Mouse (Mus musculus): ENCODE measurements around the gene Adar. TPM values are rescaled to one million over a fixed set of nuclear protein-coding genes. Genes with fewer than 3 reads are reported as not detected.

Adar gene
- polyA plus RNA-seq, 1 experiment from 2014 or later = 17.6 TPM

- H3K27me3 ChIP-seq (ENCODE audit: insufficient read depth, poor library complexity, severe bottlenecking) = no peaks in the 10 kb centered on the region
- no peak overlapping the region for H3K4me3 ChIP-seq
- no peaks in the 10 kb centered on the region for H3K9me3 ChIP-seq
- WGBS = 86% methylated on average over 6 of the region's 6 CpGs
- H3K36me3 ChIP-seq = no peaks in the 10 kb centered on the region
- H3K4me1 ChIP-seq (replicated peaks) = no peaks in the 10 kb centered on the region
- H3K27ac ChIP-seq = no peak overlapping the region
- no peak for DNase-seq (ENCODE audit: low spot score)
Observed at GRCm38 (mm10) chr3:89704064-89704463, 10.8 kb upstream of the Adar start.

DNA sequence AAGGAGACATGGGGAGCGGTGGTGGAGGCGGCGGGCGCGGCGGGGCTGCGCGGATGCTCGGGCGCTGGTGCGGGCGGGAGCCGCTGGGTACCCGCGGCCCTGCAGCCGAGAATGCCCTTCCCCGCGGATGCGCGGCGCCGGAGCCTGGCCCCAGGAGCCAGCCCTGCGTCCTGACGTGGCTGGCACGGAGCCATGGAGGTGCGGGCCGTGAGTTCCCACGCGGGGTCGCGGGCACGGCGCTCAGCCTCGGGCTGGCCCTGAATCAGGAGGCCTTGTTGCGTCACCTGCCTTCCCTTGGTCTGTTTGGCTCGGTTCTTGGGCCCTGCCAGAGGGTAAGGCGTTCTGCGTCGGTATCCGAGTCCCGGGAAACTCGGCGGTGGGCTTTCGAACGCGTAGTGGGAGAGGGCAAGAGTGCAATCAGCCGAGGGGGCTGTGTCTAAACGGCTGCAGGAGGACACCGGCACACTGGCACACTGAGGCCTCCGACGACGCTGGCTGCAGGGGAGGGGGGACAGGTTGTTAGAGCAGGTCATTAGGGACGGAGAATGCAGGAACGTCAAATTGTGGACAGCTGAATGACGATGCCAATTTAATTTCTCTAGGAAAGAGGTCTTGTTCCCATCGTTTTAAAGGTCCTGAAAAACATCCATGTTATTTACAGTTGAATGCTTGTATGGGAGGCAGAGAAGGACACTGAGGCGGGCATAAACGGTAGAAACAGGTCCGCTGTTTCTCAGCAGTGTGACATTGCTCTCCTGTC, 565 bp downstream of the Adar start:
- 3% methylated on average over 59 of the region's 59 CpGs for WGBS
- Histone ChIP-seq H3K36me3 (no peaks in the 10 kb centered on the region), H3K4me3 (peak overlapping the region; percentile 100), H3K27ac (peak overlapping the region; percentile 94), H3K27me3 (ENCODE audit: insufficient read depth, poor library complexity, severe bottlenecking) (0 out of 2 replicates have a peak, but pooled peaks cover 5% of the 10 kb centered on the region), H3K9me3 (no peaks in the 10 kb centered on the region), H3K4me1 (replicated peaks) (peaks cover 25% of the 10 kb centered on the region)
- no peak for DNase-seq (ENCODE audit: low spot score)

- Histone ChIP-seq H3K36me3 (no peaks in the 10 kb centered on the region), H3K9me3 (no peaks in the 10 kb centered on the region), H3K4me1 (replicated peaks) (peaks cover 25% of the 10 kb centered on the region), H3K27me3 (ENCODE audit: insufficient read depth, poor library complexity, severe bottlenecking) (0 out of 2 replicates have a peak, but pooled peaks cover 5% of the 10 kb centered on the region), H3K4me3 (peak overlapping the region; percentile 100), H3K27ac (peak overlapping the region; percentile 94; the same call in 1 of the 2 replicates)
- WGBS = 74% methylated on average over 6 of the region's 6 CpGs
- DNase-seq (ENCODE audit: low spot score) = no peak
Observed at GRCm38 (mm10) chr3:89715967-89716256, 1.1 kb downstream of the Adar start.

GRCm38 (mm10) chr3:89722032-89722431, 7.2 kb downstream of the Adar start:
- H3K4me1 ChIP-seq (replicated peaks) = peaks cover 2% of the 10 kb centered on the region; the same call in 1 of the 2 replicates
- H3K27me3 ChIP-seq (ENCODE audit: insufficient read depth, poor library complexity, severe bottlenecking) = no peaks in the 10 kb centered on the region
- no peaks in the 10 kb centered on the region for H3K36me3 ChIP-seq
- no peak overlapping the region for H3K27ac ChIP-seq
- DNase-seq (ENCODE audit: low spot score) = no peak
- H3K4me3 ChIP-seq = no peak overlapping the region
- H3K9me3 ChIP-seq = no peaks in the 10 kb centered on the region

DNA sequence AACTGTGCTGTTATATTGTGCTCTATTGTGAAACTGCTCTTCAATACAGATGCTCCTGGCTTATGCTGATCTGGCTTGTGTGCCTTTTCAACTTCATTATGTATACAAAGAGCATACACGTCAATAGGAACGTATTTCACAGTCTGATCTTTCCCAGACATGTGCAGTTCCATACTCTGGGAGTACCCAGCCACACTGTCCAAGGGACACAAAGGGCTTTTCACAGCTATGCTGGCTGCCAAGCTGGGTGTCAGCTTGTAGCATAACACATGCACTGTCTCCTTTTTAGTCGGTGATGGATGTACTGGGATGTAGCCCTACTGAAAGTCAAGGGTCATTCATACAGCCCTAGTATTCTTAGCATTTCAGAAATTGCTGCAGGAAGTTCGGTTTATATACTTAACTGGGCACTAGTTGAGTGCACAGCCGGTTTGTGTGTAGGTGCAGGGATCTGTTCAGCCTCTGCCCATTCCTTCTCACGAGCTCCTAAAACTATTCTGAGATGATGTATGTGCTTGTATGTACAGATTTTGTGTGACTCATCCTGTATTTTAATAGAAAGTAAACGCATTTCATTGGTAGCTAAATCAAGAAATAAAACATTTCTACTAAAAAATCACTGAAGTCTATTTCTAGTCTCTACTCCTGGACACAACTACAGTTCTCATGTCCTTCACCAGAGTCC, 8.7 kb downstream of the Adar start:
- no peak overlapping the region for H3K27ac ChIP-seq
- WGBS = 83% methylated on average over 7 of the region's 7 CpGs
- peaks cover 2% of the 10 kb centered on the region; the same call in 1 of the 2 replicates for H3K4me1 ChIP-seq (replicated peaks)
- DNase-seq (ENCODE audit: low spot score) = no peak
- no peaks in the 10 kb centered on the region for H3K27me3 ChIP-seq (ENCODE audit: insufficient read depth, poor library complexity, severe bottlenecking)
- H3K4me3 ChIP-seq = no peak overlapping the region
- H3K9me3 ChIP-seq = no peaks in the 10 kb centered on the region
- no peaks in the 10 kb centered on the region for H3K36me3 ChIP-seq

- peak; percentile 37 for DNase-seq (ENCODE audit: low spot score)
- Histone ChIP-seq H3K4me1 (replicated peaks) (peaks cover 23% of the 10 kb centered on the region), H3K4me3 (no peak overlapping the region), H3K27ac (no peak overlapping the region), H3K9me3 (no peaks in the 10 kb centered on the region), H3K36me3 (no peaks in the 10 kb centered on the region), H3K27me3 (ENCODE audit: insufficient read depth, poor library complexity, severe bottlenecking) (no peaks in the 10 kb centered on the region)
- WGBS = 21% methylated on average over 4 of the region's 4 CpGs
Observed at GRCm38 (mm10) chr3:89727028-89727427, 12.2 kb downstream of the Adar start.

- no peak overlapping the region for H3K4me3 ChIP-seq
- no peak overlapping the region for H3K27ac ChIP-seq
- H3K36me3 ChIP-seq = no peaks in the 10 kb centered on the region
- no peaks in the 10 kb centered on the region for H3K9me3 ChIP-seq
- 91% methylated on average over 2 of the region's 2 CpGs for WGBS
- DNase-seq (ENCODE audit: low spot score) = no peak
- H3K4me1 ChIP-seq (replicated peaks) = peaks cover 21% of the 10 kb centered on the region
- H3K27me3 ChIP-seq (ENCODE audit: insufficient read depth, poor library complexity, severe bottlenecking) = no peaks in the 10 kb centered on the region
Observed at GRCm38 (mm10) chr3:89728848-89729247, 14.0 kb downstream of the Adar start.

DNA sequence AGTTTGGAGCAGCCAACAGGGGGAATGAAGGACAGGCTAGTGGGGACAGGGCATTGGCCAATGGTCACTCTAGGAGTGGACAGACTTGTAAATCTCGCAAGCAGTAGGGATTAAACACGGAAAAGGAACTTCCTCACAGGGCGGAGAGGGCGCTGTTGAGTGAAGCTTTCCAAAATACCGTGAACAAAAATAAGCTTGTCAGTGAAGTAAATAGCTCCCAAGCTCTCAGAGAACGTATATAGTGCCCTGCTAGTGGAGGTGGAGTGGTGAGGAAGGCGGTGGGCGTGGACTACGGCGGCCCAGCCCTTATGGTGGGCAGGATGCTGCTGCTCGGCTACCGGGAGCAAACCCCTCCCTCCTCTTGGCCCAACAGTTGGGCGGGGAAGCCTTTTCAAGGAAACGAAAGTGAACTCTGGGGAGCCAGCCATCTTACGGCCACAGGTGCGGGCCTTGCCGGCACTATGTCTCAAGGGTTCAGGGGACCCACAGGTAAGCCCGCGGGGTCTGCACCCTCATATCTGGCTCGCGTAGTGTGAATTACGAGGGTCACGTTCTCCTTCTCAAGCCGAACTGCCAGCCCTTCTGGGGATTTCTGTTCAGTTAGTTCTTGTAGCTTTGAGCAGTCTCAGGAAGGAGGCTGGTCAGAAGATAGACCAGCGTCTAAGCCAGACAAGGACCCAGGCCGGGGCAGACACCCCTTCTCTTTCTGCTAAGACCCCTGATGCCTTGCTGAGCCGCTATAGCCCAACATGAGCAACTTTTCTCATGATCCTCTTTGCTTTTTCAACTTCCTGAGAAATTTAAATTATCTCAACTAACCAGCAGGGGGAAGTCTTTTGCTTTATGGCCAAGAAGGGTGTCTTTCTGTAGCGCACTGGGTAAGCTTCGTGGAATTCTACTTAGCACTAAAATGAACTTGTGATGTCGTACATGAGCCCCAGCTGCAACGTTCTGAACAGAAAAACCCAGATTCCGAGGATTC, 15.8 kb downstream of the Adar start:
- WGBS = 3% methylated on average over 32 of the region's 32 CpGs
- Histone ChIP-seq H3K27ac (peak overlapping the region; percentile 85), H3K4me3 (peak overlapping the region; percentile 63), H3K36me3 (peaks cover 10% of the 10 kb centered on the region), H3K4me1 (replicated peaks) (peaks cover 21% of the 10 kb centered on the region), H3K9me3 (no peaks in the 10 kb centered on the region), H3K27me3 (ENCODE audit: insufficient read depth, poor library complexity, severe bottlenecking) (no peaks in the 10 kb centered on the region)
- peak; percentile 67 for DNase-seq (ENCODE audit: low spot score)

DNA sequence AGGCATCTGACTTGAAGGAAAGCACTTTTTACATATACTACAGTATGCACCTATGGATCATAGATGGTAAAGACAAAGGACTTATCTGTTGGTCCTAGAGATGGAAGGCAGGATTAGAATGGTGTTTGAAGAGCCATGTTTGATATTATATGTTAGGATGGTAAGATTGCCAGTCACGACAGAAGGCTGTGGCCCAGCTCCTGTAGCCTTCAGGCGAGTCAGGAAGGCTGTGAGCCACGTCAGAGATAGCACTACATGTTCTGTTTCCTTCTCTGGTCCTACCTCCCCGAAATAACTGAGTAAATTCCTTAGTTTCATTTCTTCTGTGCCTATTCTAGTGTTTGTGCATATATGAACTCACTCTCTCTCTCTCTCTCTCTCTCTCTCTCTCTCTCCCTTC, 17.3 kb downstream of the Adar start:
- H3K9me3 ChIP-seq = no peaks in the 10 kb centered on the region
- H3K27ac ChIP-seq = no peak overlapping the region
- H3K4me3 ChIP-seq = no peak overlapping the region
- peaks cover 25% of the 10 kb centered on the region for H3K36me3 ChIP-seq
- DNase-seq (ENCODE audit: low spot score) = no peak
- no peaks in the 10 kb centered on the region for H3K27me3 ChIP-seq (ENCODE audit: insufficient read depth, poor library complexity, severe bottlenecking)
- peaks cover 21% of the 10 kb centered on the region for H3K4me1 ChIP-seq (replicated peaks)
- 85% methylated on average over 4 of the region's 4 CpGs for WGBS

GRCm38 (mm10) chr3:89738509-89738908, 23.7 kb downstream of the Adar start:
- Histone ChIP-seq H3K27me3 (ENCODE audit: insufficient read depth, poor library complexity, severe bottlenecking) (no peaks in the 10 kb centered on the region), H3K36me3 (peaks cover 87% of the 10 kb centered on the region), H3K4me3 (no peak overlapping the region), H3K9me3 (no peaks in the 10 kb centered on the region), H3K27ac (no peak overlapping the region), H3K4me1 (replicated peaks) (no peaks in the 10 kb centered on the region)
- DNase-seq (ENCODE audit: low spot score) = no peak
- 94% methylated on average over 6 of the region's 6 CpGs for WGBS

GRCm38 (mm10) chr3:89752307-89752706, 37.5 kb downstream of the Adar start:
- WGBS = 82% methylated on average over 1 of the region's 1 CpGs
- Histone ChIP-seq H3K4me1 (replicated peaks) (peaks cover 12% of the 10 kb centered on the region), H3K4me3 (no peak overlapping the region), H3K27me3 (ENCODE audit: insufficient read depth, poor library complexity, severe bottlenecking) (no peaks in the 10 kb centered on the region), H3K9me3 (no peaks in the 10 kb centered on the region), H3K36me3 (peaks cover 71% of the 10 kb centered on the region), H3K27ac (no peak overlapping the region)
- DNase-seq (ENCODE audit: low spot score) = no peak

- DNase-seq (ENCODE audit: low spot score) = no peak
- 76% methylated on average over 6 of the region's 6 CpGs for WGBS
- Histone ChIP-seq H3K27ac (no peak overlapping the region), H3K9me3 (no peaks in the 10 kb centered on the region), H3K4me3 (no peak overlapping the region), H3K4me1 (replicated peaks) (peaks cover 25% of the 10 kb centered on the region), H3K36me3 (peaks cover 43% of the 10 kb centered on the region), H3K27me3 (ENCODE audit: insufficient read depth, poor library complexity, severe bottlenecking) (no peaks in the 10 kb centered on the region)
Observed at GRCm38 (mm10) chr3:89755283-89755682, 40.5 kb downstream of the Adar start.

Data from hindbrain, embryonic 10.5 days (tissue).